Mouse (Mus musculus) heart, adult 2 months (tissue): Measurements from ENCODE around the gene Aldoc.

Experiments used
- CTCF ChIP-seq: fragments of 200-600 bp; IDR thresholded peaks from 2 replicates; pipeline ENCODE4 v1.8.1; 2022; ENCODE audit warnings: antibody characterized with exemption, mild to moderate bottlenecking, moderate library complexity
- EP300 ChIP-seq: fragments of 200-500 bp; IDR thresholded peaks from 2 replicates; pipeline ENCODE4 v1.6.1; 2011; ENCODE audit warnings: low read depth, low read length, control low read depth; ENCODE audit not compliant: insufficient read depth
- POLR2A ChIP-seq: fragments of 200-500 bp; IDR thresholded peaks from 2 replicates; pipeline ENCODE4 v1.6.1; 2011; ENCODE audit warnings: mild to moderate bottlenecking, low read depth, low read length, control low read depth; ENCODE audit not compliant: insufficient read depth

GRCm38 (mm10) chr11:78344890-78345715 lies 22.3 kb downstream of the Aldoc start:
- TF ChIP-seq POLR2A, result no peak
- TF ChIP-seq CTCF, result no peak
- TF ChIP-seq EP300, result no peak
